Mouse (Mus musculus): ENCODE measurements around the gene Grin2a.
"Not testable (repeated sequence)": the region's sequence is repeated elsewhere in the genome, so short reads cannot be mapped to it uniquely, and the experiment has no call there.

Grin2a gene

DNA sequence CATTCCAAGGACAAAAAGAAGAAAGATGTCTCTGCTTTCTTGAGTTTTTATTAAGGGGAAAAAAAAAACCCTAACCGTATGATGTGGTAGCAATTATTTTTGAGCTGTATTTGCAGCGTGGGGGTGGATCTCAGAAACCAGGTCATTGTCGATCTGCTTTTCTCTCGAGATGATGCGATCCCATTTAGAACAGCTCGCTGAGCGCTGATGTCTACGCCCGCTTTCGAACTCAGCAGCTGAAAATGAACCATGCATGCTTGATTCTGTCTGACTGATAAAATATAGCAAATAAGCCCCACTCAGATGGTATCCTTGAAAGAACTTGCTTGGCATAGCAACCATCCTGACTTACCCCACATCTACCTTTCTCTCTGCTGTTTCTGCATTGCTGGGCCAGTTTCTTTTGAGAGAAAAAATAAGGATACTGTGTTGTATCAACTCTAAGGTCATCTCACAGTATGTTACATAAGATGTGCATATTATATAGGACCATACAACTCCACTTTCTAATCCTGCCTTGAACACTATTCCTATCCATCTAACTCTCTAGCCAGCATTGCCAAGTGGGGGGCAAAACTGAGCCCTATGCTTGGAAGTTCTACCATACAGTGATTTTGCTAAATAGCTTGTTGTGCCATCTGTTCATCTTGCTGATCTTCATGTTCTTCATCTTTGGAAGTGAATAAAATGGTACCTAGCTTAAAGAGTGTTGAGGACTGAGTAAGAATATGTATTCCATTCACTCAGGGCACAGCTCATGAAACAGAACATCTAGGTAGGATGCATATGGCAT is 369.5 kb downstream of the Grin2a start:
- peak; percentile 13 for DNase-seq (ENCODE audit: low spot score)

DNA sequence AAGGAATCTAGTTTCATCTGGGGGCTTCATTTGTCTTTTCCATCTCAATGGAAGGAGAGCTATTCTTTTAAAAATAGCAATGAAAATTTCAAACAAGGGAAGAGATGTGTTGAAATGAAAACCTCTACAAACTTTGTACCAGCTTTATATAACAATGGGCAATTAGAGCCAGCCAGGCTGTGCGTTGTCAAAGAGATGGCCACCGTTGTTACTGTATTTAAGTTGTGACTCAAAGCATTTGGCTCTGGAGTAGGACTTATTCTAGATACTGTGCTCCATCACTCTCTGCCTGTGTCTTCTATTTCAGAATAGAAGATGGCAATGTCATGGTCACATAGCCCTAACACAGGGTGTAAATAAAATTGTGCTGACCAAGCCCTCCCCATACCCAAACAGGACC is 371.0 kb downstream of the Grin2a start:
- DNase-seq (ENCODE audit: low spot score): no peak

DNA sequence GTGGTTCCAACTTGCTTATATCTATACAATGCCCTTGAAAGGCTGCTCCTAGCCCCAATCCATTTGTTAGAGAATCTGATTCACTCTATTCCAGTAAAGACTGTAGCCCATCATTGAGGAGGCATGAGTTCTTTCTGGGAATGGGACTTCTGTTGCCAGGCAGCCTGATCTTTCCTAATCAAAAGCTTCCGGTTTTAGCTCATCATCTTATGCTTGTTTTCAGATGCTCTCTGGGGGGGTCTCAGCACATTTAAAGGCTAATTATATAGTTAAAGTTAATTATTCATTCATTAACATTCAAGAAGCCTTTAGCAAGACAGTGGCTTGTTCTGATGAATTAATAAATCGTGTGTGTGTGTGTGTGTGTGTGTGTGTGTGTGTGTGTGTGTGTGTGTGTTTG is 377.2 kb downstream of the Grin2a start:
- DNase-seq (ENCODE audit: low spot score): no peak

DNA sequence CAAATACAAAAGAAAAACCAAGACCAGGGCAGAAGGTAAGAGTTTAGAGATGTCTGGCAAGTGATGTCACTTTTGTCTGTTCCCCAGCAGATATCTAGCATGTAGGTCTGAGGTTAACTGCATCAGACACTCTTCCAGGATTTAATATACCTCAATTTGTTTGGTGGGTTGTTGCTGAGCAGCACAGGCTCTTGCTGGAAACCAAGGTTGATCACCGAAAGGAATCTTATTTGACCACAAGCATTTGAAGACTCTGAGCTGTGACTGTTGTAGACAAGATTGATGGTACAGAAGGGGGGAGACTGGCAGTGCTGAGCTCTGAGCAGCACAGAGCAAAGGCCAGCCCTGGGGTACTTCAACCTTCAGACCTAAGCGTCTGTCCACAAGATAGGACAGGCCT is 378.1 kb downstream of the Grin2a start:
- DNase-seq (ENCODE audit: low spot score): no peak

DNA sequence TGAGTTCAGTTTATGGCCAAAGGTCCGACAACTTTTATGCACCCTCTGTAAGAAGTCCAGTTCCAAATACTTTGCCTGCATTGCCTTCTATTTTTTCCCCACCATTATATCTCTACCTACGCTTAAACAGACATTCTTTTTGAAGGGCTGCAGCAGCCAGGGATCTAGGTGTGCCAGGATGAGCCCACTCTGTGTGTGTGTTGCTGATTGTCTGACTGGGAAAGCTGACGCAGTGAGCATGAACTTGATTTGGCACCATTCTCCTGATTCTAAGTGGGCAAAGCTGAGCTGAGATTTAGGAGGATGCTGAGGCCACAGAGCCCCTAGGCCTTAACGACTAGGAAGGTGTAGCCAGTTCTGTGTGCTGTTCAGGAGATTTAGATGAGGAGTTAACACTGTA is 378.6 kb downstream of the Grin2a start:
- DNase-seq (ENCODE audit: low spot score): no peak

DNA sequence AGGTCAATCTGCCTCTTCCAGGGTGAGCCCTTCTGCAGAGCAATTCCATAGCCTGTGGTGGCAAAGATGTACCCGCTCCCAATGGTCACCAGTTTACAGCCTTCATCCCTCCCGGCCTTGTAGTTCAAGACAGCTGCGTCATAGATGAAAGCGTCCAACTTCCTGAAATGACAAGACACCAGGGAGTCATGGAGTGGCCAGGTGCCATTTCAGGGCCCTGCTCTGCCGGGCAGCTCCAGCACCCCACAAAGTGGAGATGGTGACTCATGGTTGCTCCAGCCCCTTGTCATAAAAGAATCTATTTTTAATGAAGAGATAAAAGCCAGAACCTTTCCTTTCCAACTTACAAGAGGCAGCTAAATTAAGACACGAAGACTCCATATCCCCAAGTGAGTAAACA is 382.8 kb downstream of the Grin2a start:
- not testable (repeated sequence) for DNase-seq (ENCODE audit: low spot score)

DNA sequence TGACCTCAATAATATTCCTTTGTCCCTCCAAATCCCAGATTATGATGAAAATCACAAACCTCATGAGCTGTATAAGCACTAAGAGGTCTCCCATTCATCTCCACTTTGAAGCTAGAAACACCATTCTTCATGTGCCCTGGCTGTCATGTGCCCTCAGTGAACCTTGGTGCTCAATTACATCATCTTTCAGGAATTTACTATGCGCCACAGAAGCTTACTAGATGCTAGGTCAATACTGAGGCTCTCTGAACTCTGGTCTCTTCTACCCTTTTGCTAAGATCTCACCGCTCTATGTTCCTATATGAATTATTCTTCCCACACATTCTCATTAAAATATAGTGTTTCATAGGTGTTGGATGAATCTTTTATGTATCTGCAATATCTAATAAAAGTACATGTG is 387.9 kb downstream of the Grin2a start:
- no peak for DNase-seq (ENCODE audit: low spot score)

DNA sequence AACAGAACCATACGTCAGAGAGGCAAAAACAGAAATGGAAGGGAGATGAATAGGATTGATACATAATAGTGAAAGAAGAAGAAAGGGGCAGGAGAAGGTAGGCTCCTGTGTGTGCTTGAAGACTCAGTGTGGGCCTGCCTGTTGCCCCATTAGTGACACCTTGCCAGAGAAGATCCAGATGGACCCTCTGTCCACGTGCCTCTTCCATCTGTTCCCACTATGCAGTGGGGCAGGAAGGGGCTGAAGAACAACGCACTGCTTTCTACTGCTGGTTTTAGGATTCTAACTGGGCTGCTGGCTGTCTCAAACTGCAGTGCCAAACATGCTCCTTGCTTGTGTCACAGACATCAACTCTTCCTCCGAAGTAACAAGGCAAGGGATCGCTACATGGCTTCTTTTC is 391.4 kb downstream of the Grin2a start:
- DNase-seq (ENCODE audit: low spot score): no peak

DNA sequence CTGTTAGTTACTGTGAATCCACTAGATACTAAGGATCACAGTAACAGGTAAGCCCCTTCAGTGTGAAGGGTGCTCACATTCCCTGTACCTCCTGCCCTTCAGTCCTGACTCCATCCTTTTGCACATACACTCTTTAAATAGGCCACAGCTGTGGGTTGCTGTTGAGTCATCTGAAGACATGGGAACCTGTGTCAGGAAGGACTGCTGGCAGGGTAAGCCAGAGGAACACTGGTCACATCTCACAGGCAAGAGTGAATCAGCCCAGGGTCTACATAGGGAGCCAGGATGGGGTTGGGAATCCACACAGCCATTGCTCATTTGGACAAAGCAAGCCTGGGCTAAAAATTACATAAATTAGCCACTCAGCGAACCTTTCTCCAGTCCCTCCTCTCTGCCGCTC is 392.8 kb downstream of the Grin2a start:
- no peak for DNase-seq (ENCODE audit: low spot score)

DNA sequence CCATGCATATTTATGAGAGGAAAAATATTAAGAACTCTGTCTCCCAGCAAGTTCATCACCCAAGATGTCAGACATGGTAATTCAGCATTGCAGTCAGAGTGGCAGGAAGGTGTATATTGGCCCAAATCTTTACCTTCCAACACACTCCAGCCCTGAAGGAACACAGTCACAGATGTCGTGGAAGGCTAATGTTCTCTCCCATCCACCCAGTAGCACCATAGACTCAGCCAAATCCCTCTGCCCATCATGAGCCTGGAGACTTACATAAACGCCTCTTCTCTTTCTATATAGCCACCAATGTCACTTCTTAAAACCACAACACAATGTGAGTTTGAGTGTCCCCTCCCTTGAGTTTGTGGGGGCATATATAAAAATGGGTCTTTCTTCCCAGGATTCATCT is 406.2 kb downstream of the Grin2a start:
- no peak for DNase-seq (ENCODE audit: low spot score)

DNA sequence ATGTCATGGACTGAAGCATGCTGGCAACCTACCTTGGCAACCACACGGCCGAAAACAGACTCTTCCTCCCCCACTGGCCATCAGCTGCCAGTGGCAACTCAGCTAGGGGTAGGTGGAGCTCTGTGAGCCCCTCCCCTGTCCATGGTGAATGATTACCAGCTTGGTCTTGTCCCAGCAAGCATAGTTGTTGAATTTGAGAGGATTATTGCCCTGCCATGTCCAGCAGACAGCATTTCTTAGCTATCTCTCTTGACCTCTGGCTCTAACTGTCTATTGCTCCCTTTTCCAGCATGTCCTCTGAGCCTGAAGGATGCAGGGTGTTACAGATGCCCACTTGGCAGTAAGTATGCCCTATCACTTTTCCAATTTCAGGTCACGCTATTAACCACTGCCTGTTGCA is 406.9 kb downstream of the Grin2a start:
- DNase-seq (ENCODE audit: low spot score): no peak

DNA sequence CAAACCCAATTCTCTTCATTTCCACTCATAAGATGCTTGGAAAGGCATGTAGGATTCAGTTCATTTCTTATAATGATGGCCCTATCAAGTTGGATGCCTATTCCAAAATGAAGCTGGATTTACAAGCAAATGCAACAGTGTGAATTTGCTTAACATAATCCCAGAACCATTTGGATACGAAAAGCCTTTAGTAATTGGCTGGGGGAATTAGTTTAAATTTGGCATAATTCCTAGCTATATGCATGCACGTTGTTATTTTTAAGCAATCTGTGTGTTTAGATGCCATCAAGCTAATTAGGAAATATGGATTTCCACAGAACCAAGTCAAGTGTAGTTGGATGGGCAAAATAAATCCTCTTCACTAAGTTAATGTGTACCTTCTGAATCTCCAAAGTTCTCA is 411.4 kb downstream of the Grin2a start:
- no peak for DNase-seq (ENCODE audit: low spot score)

DNA sequence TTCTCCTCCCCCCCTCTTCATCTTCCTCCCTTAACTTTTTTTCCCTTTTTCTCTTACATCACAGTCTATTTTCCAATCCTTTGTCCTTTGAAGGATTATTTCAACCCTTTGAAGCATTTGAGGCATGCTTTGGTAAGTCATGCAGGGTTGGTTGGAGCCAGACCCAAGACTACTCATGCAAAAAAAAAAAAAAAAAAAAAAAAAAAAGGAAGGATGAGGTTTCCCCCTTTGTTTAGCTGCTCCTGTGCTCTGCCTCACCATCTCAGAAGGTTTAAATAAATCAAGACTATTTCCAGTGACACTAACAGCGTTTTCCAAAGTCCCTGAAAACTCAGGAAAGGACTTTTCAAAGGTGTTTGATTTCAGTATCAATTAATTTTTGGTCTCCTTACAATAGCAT is 423.6 kb downstream of the Grin2a start:
- no peak for DNase-seq (ENCODE audit: low spot score)

DNA sequence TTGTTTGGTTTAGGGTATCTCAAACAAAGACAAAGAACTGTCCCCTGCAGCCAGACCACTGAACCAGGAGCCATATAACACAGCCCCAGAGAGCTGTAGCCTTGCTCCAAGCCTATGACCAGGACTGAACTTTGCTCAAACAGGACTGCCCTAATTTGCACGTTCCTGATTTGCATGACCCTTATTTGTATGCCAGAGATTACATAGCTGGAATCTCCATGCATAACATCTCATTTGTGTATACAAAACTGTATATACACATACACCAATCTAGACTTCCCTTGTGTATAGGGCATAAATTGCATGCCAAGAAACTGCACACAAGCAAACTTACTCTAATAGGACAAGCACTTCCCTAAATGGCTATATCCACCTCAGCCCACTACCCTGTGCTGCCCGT is 428.1 kb downstream of the Grin2a start:
- DNase-seq (ENCODE audit: low spot score): no peak

DNA sequence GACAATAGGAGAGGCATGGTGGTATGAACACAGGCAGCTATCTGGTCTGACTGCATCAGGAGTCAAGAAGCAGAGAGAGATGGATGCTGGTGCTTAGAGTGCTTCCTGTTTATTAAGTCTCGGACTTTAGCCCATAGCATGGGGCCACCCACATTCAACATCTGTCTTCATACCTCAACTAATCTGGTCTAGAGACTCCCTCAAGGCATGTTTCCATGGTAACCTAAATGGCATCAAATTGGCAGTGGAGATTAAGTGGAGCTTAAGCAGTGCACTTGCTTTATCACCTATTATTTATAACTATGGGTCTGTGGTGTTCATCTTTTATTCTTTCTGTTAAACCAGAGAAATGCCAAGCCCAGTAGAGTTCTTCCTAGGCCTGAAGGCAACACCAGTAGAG is 433.5 kb downstream of the Grin2a start:
- peak; percentile 15 for DNase-seq (ENCODE audit: low spot score)

DNA sequence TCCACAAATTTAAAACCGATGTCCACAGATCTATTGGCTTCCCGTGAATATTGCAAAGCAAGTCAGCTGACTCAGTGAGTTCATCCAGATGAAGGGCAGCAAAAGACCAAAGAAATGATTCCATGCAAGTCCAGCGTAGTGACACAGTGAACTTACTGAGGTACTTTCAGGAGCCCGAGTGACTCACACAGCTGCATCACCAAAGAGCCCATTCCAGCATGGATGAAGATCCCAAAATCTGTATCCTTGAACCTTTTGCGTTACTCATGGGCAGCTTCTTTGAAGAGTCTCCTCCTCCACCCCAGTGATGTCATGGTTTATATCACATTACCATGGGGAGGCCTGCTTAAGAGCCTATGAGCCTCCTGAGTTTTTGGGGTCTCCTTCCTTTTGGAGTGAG is 460.2 kb downstream of the Grin2a start:
- no peak for DNase-seq (ENCODE audit: low spot score)

DNA sequence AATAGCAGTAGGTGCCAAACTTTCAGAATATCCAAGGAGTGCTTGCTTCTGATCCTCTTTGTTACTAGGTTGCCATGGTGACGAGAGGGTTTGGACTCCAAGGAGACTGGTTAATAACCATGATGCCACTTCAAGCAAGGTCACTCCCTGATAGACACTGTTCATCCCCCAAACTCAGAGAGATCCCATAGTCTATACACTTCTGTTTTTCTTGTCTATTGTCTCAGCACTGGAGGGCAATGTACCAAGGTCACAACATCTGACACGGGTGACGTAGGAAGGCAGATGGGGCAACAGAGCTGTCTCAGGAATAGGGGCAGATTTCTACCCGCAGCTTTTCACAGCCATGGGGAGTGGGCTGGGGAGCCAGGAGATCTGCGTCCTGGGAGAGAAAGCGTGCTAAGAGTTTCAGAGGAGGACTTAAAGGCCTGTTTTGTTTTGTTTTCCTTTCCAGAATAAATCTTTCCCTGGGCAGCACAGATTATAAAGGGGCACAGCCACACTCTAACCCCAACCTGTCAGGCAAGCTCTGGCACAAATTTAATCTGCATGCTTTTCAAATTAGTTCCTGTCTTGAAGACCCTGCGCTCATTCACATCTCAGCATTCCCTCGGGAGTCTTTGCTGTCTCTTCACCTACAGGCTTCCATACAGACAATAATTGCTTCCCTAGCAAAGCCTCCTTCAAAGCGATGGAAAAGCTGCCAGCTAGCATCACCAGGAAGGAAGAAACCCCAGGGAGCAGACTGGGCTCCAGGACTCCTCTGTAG is 461.6 kb downstream of the Grin2a start:
- peak; percentile 13 for DNase-seq (ENCODE audit: low spot score)

DNA sequence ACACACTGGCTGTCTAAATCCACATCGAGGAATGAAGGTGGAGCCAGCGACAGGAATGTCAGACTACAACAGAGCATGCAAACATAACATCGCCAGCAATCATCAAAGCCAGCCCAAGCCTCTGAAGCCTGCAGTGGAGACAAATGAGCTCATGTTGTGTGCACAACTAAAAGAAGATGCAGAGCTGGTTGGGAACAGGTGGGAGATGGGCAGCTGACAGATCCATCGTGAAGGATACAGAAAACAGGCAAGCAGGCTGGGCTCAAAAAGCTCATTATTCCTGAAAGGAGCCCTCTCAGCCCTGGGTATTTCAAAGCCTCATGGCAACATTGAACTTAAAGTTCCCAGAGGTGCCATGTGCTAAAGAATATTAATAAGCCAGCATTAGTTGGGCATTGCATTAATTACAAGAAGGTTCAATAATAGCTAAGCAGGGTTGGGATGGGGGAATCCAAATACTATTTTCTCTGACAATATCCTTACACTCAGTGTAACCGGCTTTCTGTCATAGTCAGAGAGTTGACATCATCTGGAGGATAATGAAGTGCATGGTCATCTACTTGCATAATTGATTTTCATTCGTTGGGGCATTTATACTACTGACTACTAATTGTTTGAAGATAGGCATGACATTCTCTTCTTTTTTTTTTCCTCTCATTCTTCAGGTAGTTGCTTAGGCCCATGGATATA is 462.4 kb downstream of the Grin2a start:
- DNase-seq (ENCODE audit: low spot score): no peak

DNA sequence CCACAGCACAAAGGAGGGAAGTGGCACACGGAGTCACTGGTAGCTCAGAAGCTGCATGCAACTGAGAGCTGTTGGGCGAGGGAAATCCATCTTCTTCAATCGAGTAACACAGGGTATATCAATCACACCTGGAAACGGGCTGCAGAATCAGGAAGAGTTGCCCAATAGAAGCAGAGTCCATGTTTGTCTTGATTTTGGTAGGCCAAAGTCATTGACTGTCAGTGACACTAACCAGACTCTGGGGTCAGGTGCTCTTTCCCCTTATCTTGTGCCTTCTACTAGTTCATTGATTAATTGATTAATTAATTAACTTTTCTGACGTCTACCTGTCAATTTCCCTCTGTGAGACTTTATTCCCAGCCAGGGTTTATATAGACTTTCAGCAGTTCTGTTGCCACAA is 468.1 kb downstream of the Grin2a start:
- no peak for DNase-seq (ENCODE audit: low spot score)

DNA sequence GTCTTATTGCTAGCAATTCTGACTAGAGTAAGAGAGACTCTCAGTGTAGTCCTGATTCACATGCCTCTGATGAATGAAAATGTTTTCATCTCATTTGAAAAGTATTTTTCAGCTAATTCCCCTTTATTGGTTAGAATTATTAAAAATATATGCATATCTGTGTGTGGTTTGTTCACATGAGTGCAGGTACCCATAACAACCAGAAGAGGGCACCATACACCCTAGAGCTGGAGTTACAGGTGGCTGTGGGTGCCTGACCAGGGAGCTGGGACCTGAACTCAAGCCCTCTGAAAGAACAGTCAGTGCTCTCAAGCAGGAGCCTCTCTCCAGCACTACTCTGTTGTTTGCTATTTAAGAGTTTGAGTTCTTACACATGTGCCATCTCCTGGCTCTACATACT is 472.0 kb downstream of the Grin2a start:
- no peak for DNase-seq (ENCODE audit: low spot score)

Data from retina, embryonic 14.5 days (tissue).